Mouse (Mus musculus) embryonic fibroblast, embryonic 13.5 days (primary cell): ENCODE results near the gene Cdh13.

Experiments used
- CTCF ChIP-seq: IDR thresholded peaks from 2 replicates; pipeline ENCODE4 v1.5.1; 2011; ENCODE audit warnings: mild to moderate bottlenecking, control low read depth, low read length, moderate library complexity, borderline replicate concordance; ENCODE audit not compliant: insufficient read depth
- POLR2A ChIP-seq: IDR thresholded peaks from 2 replicates; pipeline ENCODE4 v1.6.1; 2011; ENCODE audit warnings: low read depth, mild to moderate bottlenecking, control low read depth, low read length, moderate library complexity

DNA sequence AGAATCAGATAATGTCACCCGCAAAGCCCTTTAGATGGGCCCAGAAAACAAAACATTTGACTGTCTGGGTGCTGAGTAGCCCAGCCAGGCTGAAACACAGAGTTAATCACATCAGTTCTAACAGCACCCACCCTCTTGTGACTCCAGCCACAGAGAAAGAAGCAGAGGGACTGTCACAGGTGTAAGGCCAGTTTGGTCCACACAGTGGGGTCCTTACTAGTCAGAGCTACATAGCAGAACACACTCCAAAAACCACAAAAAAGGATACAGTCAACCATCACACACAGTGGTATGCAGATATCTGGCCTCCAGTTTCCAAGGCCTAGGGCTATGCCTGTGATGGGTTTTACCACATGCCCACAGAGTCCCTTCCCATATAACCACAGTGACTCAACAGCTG lies 703.3 kb downstream of the Cdh13 start:
- TF ChIP-seq POLR2A (no peak), CTCF (no peak)
